In genomic region chr2:17413496-17414268, GRCm38 (mm10) we compare ENCODE assay signal across 13 mouse cellular contexts.
DNase-seq lines count a peak whose midpoint lies in the region; ATAC-seq and TF ChIP-seq lines count a peak whose summit lies in the region.
"Had no signal": no experiment of that assay in that cellular context is flagged by ENCODE, and none has a peak within 500 bp of the region (broad histone marks: within the 10 kb centered on the region; RNA-seq: fewer than 3 reads in every experiment).

No protein-coding gene starts in this region.

- H3K9ac ChIP-seq in liver, postnatal 0 days (replicated peaks): no peak overlapping the region
- H3K9ac ChIP-seq: midbrain, embryonic 13.5 days; neural tube, embryonic 13.5 days had no signal

- DNase-seq in cerebellum, adult 11-12 months: peak; percentile 23
- no peak for DNase-seq in cerebellum, adult 11 months
- peak; percentile 45 to 59 for DNase-seq in right cerebral cortex, adult 2 months (ENCODE audit: low spot score in 2 of 2)
- DNase-seq in right cerebral cortex, postnatal 4 days: no peak
- DNase-seq in left cerebral cortex, postnatal 36 days (ENCODE audit: low spot score in 2 of 2): peak; percentile 29 to 38
- no peak for DNase-seq in liver, postnatal 0 days
- no peak for DNase-seq in kidney, adult 11 months
- DNase-seq: gastrocnemius, postnatal 10 days; lung, postnatal 14 days had no signal

- H3K4me2 ChIP-seq in liver, postnatal 0 days (ENCODE audit: low read depth, low read length): no peak overlapping the region
- H3K4me2 ChIP-seq: liver, embryonic 11.5 days; midbrain, embryonic 13.5 days; neural tube, embryonic 13.5 days had no signal

- 73% methylated on average over 8 of the region's 8 CpGs for WGBS in liver, postnatal 0 days (ENCODE audit: insufficient replicate concordance)

- intact Hi-C loops in left cerebral cortex, postnatal 36 days (cut with DNase I): no loop called here

- no peak for TF ChIP-seq EP300 in liver, postnatal 0 days (IDR thresholded peaks at IDR 0.05; ENCODE audit: low read depth)

- no peaks in the 10 kb centered on the region for H3K9me3 ChIP-seq in liver, postnatal 0 days (ENCODE audit: low read length)
- H3K9me3 ChIP-seq: midbrain, embryonic 13.5 days; neural tube, embryonic 13.5 days had no signal

- no peaks in the 10 kb centered on the region for H3K36me3 ChIP-seq in liver, postnatal 0 days (replicated peaks; ENCODE audit: insufficient read depth, low read length)
- H3K36me3 ChIP-seq: midbrain, embryonic 13.5 days; neural tube, embryonic 13.5 days had no signal

- no peaks in the 10 kb centered on the region for H3K4me1 ChIP-seq in liver, postnatal 0 days (ENCODE audit: insufficient read depth)
- H3K4me1 ChIP-seq: midbrain, embryonic 13.5 days; neural tube, embryonic 13.5 days had no signal

- no peak overlapping the region for H3K27ac ChIP-seq in liver, postnatal 0 days (ENCODE audit: low read depth)
- H3K27ac ChIP-seq: midbrain, embryonic 13.5 days; neural tube, embryonic 13.5 days had no signal

- TF ChIP-seq CTCF in liver, postnatal 0 days (IDR thresholded peaks at IDR 0.05; ENCODE audit: low read depth): no peak

- no peak for ATAC-seq in erythroblast, adult 5-6 weeks (replicated peaks; ENCODE audit: low FRiP score, poor library complexity, severe bottlenecking)
- ATAC-seq in liver, postnatal 0 days: no peak
- ATAC-seq: midbrain, embryonic 13.5 days had no signal

- H3K4me3 ChIP-seq in liver, postnatal 0 days (ENCODE audit: low read depth, low read length): no peak overlapping the region
- H3K4me3 ChIP-seq: midbrain, embryonic 13.5 days; neural tube, embryonic 13.5 days had no signal

- no peaks in the 10 kb centered on the region for H3K27me3 ChIP-seq in liver, postnatal 0 days (ENCODE audit: insufficient read depth, low read length)
- H3K27me3 ChIP-seq: midbrain, embryonic 13.5 days; neural tube, embryonic 13.5 days had no signal

Comparison
In these comparisons a context has a peak if more than half of its experiments do, and no peak if none do; other contexts are left out.
1. DNase-seq: peak in cerebellum, adult 11-12 months (single experiment), right cerebral cortex, adult 2 months (2 of 2) and left cerebral cortex, postnatal 36 days (2 of 2); none in cerebellum, adult 11 months (single experiment), right cerebral cortex, postnatal 4 days (single experiment), liver, postnatal 0 days (single experiment) and kidney, adult 11 months (single experiment).